In genomic region chr9:21510689-21511015, GRCm38 (mm10) we compare ENCODE assay signal across 1 mouse cellular context.
TF ChIP-seq lines count a peak whose summit lies in the region.

No protein-coding gene starts in this region.

TF ChIP-seq in CH12.LX, 34 proteins besides CTCF, POLR2A, EP300 and RAD21 (continued from another document):
- TF ChIP-seq JUND (conservative IDR thresholded peaks at IDR 0.05; ENCODE audit: low read depth, low read length) (no peak), RCOR1 (conservative IDR thresholded peaks at IDR 0.05; ENCODE audit: low read depth, low read length) (no peak), ZKSCAN1 (IDR thresholded peaks at IDR 0.05; ENCODE audit: borderline replicate concordance, low read depth, low read length) (no peak), ELF1 (IDR thresholded peaks at IDR 0.05; ENCODE audit: low read depth, low read length) (peak; percentile 16; the same call in 1 of the 2 replicates), ZMIZ1 (IDR thresholded peaks at IDR 0.05; ENCODE audit: low read depth, low read length) (0 out of 2 replicates have a peak, but pooled peaks have one; percentile 9), SIN3A (IDR thresholded peaks at IDR 0.05; ENCODE audit: low read length) (peak; percentile 75), HCFC1 (IDR thresholded peaks at IDR 0.05; ENCODE audit: low read depth, low read length) (no peak), USF1 (IDR thresholded peaks at IDR 0.05; ENCODE audit: low read depth, low read length) (no peak), NRF1 (IDR thresholded peaks at IDR 0.05; ENCODE audit: low read depth, low read length) (no peak), MXI1 (IDR thresholded peaks at IDR 0.05; ENCODE audit: low read depth, low read length) (peak; percentile 98), BHLHE40 (IDR thresholded peaks at IDR 0.05; ENCODE audit: low read depth, low read length) (peak; percentile 65), TBP (conservative IDR thresholded peaks at IDR 0.05; ENCODE audit: low read depth, low read length) (no peak), MAZ (IDR thresholded peaks at IDR 0.05; ENCODE audit: low read depth, low read length) (no peak), NELFE (IDR thresholded peaks at IDR 0.05; ENCODE audit: low read depth, low read length) (no peak), PAX5 (IDR thresholded peaks at IDR 0.05; ENCODE audit: low read length) (no peak), GABPA (IDR thresholded peaks at IDR 0.05; ENCODE audit: insufficient replicate concordance, low read depth, low read length) (no peak), MAFK (IDR thresholded peaks at IDR 0.05; ENCODE audit: insufficient replicate concordance, low read length) (peak; percentile 60; the same call in 1 of the 2 replicates), ZC3H11A (IDR thresholded peaks at IDR 0.05; ENCODE audit: low read depth, low read length) (no peak)
TF ChIP-seq in CH12.LX: peak in this region for 9.
